Mouse (Mus musculus): ENCODE results near the gene Tlcd2.

The Tlcd2 gene

DNA sequence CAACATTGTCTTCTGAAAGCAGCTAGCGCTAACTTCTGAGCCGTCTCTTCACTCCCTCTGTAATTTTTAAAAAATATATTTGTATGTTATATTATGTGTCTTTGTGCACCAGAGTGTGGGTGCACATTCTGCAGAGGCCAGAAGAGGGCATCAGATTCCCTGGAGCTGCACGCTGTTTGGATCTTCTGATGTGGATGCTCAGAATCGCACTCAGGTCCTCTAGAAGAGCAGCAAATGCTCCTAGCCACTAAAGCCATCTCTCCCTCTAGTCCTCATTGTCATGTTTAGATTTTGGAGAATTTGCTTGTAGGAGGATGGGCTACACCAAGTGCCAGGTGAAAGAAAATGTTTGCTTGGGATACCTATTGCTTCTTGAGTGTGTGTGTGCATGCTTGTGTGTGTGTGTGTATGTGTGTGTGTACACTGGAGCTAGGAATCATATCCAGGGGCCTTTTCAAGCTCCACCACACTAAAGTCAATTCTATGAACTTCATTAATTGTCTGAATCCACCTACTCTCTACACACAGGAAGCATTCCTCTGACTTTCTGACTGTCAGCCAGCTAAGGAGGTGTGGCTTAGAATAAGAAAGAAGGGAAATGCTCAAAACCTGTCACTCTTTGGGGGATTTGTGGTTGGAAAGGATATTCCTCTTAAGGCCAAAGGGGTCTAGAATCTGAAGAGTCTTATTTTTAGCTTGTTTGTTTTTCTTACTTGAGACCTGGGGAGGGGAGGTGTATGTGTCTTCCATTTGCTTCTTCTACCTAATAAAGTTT is 5.4 kb downstream of the Tlcd2 start:
- DNase-seq (ENCODE audit: low spot score in 2 of 2) = no peak

DNA sequence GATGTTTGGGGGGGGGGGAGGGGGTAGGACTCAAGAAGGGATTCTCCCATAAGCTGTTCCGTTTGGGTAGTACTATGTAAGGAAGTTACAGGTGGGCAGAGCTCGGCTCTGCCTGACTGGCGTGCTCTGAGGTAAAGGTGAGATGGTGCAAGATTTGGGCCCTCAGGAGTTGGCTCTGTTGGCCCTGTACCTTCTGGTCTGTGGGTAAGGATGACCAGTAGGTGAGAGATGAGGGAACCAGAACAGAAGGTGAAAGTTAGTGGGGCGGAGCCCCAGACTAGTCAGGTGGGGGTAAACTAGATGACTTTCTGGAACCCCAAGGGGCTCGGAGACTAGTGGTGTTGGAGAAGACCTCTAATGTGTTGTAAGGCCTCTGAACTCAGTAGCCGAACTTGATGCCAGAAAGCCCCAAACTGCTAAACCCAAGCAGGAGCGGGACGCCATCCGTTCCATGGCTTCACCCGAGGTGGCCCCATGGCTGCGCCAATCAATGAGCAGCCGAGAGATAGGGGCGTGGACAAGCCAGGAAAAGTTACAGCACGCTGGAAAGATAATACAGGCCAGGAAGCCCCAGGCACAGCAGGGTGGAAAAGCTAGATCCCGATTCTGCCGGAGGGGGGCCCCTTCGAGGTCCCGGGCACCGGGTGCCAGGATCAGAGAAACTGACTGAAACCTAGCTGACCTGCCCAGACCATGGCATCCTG is 6.1 kb downstream of the Tlcd2 start:
- DNase-seq (ENCODE audit: low spot score in 2 of 2) = peak; percentile 56 to 78

DNA sequence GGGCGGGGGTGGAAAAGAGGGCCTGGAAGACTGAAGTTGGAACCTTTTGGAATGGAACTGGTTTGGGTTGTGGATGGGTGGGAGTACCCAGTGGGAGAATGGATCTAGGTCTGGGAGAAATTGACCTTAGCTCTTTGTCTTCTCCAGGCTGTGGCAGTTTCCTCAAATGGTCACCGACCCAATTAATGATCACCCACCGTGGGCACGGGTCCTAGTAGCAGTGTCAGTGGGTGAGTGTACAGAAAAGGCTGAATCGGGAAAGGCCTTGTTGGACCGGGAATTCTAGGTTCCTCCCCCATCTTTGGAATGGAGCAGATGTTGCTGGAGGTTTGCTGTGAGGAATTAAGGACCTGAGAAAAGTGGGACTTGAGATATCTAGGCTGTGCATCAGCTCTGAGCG is 6.9 kb downstream of the Tlcd2 start:
- no peak for DNase-seq (ENCODE audit: low spot score in 2 of 2)

DNA sequence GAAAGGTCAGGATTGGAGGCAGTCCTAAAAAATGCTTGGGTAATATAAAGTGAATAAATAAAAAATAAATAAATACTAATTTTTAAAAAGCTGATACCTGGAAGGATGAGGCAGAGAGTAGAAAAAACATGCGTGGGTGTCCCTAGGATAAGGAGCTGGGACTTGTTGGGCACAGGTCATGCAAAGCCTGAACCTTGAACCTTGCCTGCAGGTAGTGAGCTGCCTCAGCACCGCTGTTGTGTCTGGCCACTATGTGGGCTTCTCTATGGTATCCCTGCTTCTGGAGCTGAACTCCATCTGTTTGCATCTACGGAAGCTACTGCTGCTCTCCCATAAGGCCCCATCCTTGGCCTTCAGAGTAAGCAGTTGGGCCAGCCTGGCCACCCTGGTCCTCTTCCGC is 7.7 kb downstream of the Tlcd2 start:
- DNase-seq (ENCODE audit: low spot score in 2 of 2) = no peak

DNA sequence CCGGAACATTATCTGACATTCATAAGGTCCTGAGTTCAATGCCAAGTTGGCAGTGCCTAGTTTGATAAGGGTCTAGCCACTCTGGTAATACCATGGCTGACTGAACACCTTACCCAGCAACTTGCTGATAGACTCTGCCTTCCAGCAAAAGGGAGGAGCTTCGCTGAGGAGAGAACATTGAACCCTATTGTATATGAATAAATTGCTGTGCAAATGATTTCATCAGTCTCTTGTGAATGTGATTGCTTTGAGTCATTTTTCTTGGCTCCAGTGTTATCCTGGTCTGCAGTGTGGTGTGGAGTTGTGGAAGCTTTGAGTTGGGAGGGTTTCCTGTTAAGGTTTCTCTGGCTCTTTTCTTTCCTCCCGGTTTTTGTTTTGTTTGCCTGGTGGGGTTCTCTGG is 9.2 kb downstream of the Tlcd2 start:
- DNase-seq (ENCODE audit: low spot score in 2 of 2) = no peak

DNA sequence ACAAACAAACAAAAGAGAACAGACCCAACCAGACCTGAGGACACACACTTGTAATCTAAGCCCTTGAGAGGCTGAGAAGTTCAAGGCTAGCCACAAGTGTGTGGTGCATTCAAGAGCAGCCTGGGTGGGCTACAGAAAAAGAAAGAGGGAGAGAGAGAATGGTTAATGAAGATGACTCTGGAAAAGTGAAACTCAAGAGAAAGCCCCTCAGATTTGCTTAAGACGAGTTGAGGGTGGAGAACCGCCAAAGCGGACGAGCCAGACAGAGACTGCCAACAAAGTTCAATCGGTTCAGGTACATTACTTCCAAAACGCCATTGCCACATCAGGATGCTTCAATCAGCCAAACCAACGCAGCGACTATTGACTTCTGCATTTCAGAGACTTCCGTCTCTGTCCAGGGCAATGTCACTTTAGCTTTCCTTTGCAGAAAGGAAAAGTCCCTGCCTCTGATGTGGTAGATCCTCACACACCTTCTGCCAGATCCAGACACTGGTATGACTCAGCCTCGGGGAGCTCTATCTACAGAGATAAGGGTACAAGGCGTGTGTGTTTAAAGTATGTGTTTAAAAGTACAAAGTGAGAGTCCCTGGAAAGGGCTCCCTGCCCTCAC is 11.1 kb downstream of the Tlcd2 start:
- DNase-seq (ENCODE audit: low spot score in 2 of 2) = no peak

DNA sequence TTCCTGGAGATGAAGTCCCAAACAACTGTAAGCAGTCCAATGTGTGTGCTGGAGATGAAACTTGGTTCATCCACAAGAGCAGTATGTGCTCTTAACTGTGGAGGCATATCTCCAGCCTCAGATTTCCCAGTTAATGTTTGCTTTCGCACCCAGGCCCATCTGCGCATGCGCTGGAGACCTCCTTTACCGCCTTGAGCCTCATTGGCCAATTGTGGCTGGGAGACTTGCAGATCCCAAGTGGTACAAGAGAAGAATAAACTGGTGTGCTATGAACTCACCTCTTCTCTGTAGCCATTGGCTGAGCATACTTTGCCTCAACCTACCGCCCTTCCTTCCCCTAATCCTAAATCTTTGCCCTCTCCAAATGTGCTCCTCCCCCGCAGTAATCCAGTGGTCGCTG is 11.9 kb downstream of the Tlcd2 start:
- DNase-seq (ENCODE audit: low spot score in 2 of 2) = no peak

DNA sequence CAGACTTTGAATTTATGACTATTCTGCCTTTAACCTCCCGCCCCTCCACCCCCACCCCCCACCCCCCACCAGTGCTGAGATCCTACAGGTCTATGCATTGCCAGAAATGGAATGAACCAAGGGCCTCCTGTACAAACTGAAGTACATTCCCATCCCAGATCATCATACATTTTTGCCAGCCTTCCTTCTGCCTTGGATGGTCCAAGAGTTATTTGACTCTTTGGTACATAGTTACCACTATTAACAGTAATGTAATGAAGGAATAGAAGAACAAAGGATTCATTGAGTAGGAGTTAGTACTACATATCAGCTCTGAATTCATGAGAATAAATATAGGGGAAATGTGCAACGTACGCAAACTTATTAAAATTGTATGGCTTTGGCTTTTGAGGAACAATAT is 24.7 kb downstream of the Tlcd2 start:
- DNase-seq (ENCODE audit: low spot score in 2 of 2) = no peak

DNA sequence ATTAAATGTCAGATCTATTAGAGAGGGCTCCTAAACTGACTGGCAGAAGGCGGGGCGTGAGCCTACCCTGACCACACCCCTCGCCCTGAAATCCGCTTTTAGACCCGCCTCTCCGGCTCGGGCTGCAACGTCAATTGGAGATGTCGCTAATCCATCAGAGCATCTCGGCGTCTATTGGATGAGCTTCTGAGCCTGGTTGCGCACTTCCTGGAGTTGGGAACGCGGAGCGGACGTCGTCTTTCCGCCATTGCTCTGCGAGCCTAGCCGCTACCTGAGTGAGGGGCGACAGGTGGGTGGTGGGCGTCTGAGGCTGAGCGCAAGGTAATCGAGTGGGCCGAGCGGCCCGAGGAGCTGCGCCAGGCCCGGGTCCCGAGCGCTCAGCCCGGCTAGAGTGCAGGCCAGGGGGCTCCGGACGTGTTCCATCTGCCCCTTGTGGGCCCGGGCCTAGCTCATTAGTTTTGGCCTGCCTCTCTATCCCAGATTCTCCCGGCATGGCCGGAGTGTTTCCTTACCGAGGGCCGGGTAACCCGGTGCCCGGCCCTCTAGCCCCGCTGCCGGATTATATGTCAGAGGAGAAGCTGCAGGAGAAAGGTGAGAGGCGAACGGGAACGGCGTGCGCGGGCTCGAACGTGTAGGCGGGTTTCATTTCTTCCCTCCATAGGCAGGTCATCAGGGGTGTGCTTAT is 25.2 kb downstream of the Tlcd2 start, which contains the start of gene Prpf8:
TSS of gene Prpf8 (plus strand) at position 216 of the 685 bp plus-strand sequence.
- peak; percentile 97 for DNase-seq (ENCODE audit: low spot score in 2 of 2)

DNA sequence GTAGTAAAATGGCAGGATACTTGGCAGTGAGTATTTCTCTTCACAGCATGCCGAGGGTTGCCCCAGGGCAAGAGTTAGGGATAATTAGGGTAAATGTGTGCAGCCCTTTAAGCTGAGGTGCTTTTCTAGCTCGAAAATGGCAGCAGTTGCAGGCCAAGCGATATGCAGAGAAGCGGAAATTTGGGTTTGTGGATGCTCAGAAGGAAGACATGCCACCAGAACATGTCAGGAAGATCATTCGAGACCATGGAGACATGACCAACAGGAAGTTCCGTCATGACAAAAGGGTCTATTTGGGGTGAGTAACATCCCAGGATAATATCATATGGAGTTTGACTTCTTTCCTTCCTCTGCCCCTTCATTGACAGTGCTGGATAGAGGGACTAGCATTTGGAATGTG is 26.0 kb downstream of the Tlcd2 start:
- DNase-seq (ENCODE audit: low spot score in 2 of 2) = no peak

DNA sequence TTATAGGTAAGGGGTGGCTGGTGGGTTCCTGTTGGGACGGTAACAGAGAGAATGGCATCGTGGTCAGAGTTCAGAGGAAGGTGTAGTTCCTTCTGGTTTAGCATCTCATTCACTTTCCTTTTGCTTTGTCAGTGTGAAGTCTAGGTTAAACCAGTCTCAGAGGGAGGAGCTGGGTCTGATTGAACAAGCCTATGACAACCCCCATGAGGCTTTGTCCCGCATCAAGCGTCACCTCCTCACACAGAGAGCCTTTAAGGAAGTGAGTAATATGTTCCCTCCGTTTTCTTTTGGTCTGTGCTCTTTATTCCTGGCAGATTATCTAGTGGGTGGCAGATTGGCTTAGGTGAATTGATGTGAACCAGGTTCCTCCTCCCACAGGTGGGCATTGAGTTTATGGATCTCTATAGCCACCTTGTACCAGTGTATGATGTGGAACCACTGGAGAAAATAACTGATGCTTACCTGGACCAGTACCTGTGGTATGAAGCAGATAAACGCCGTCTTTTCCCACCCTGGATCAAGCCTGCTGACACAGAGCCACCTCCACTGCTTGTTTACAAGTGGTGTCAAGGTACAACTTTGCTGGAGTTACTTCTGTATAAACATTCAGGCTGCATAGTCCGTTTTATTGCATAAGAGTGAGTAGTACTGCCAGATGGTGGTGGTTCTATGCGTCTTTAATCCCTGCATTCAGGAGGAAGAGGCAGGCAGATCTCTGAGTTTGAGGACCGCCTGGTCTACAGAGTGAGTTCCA is 33.0 kb downstream of the Tlcd2 start:
- no peak for DNase-seq (ENCODE audit: low spot score in 2 of 2)

DNA sequence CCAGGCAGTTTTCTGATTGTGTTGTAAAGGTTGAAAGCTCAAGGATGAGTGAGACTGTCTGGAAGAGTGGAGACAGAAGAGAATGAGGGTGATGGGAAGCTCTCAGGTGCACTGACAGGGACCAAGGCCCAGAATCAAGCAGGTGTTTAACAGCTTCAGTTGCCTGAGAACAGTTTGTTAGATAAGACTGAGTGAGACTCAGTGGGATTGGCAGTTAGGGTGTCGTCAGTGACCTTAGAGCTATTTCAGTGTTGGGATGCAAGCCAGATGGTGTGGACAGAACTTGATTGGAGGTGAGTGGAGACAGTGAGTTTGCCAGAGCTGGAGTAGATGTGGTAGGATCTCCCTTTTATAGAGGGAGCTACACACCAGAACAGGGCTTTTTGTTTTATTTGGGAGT is 36.6 kb downstream of the Tlcd2 start:
- DNase-seq (ENCODE audit: low spot score in 2 of 2) = no peak

DNA sequence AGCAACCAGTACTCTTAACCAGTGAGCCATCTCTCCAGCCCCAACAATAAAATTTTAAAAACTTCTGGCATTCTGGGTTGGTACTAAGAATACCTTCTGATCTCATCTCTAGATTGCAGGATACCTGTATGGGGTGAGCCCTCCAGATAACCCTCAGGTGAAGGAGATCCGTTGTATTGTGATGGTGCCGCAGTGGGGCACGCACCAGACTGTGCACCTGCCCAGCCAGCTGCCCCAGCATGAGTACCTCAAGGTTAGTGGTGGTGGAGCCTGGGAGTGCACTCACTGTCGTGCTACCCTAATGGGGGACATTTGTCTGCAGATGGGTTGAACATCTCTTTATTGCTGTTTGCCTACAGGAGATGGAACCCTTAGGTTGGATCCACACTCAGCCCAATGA is 46.6 kb downstream of the Tlcd2 start:
- DNase-seq (ENCODE audit: low spot score in 2 of 2) = no peak

DNA sequence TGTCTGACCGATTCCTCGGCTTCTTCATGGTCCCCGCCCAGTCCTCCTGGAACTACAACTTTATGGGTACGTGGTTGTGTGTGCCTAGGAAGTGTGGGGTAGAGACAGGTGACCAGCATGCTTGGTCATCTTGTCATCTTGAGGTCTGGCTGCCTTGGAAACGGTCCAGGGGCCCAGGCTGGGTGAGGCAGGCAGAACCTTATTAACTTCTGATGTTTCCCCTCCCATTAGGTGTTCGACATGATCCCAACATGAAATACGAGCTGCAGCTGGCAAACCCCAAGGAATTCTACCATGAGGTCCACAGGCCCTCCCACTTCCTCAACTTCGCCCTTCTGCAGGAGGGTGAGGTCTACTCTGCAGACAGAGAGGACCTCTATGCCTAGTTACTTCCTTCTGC is 47.4 kb downstream of the Tlcd2 start:
- no peak for DNase-seq (ENCODE audit: low spot score in 2 of 2)

DNA sequence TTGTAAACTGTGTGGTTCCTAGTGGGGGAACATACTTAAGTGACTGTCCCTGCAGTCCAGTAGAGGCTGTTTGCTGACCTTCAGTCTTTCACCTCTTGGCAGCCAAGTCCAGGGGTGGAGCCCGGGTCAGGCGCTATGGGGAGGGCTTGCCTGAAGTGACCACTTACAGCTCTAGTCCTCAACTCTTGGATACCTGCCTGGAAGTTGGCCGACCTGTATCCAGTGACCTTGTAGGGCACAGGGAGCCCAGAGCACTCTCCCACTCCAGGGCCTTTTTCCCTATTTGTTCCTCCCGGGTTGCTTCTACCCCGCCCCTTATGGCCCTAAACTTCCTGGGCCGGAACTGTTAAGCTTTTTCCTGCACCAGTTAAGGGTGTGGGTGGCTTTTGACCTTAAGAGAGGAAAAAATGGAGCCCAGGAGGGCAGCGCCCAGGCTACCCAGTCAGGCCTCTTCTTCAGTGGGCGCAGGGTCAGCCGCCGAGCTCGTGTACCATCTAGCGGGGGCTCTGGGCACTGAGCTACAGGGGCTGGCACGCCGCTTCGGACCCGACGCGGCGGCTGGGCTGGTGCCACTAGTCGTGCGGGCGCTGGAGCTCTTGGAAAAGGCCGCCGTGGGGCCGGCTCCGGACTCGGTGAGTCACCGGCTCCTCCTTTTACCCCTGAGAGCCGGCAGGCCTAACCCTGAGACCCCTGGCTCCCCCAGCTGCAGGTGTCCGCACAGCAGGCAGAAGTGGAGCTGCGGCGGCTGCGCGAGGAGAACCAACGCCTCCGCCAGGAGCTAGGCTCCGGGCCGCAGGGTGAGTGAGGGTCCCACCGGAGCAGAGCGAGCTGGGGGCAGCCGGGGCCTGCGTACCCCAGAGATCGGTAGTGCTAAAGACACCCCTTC is 48.5 kb downstream of the Tlcd2 start, which contains the start of gene Rilp:
TSS of gene Rilp (plus strand) at position 354 of the 886 bp plus-strand sequence.
- DNase-seq (ENCODE audit: low spot score in 2 of 2) = peak in 1 of 2 experiments; percentile 57

DNA sequence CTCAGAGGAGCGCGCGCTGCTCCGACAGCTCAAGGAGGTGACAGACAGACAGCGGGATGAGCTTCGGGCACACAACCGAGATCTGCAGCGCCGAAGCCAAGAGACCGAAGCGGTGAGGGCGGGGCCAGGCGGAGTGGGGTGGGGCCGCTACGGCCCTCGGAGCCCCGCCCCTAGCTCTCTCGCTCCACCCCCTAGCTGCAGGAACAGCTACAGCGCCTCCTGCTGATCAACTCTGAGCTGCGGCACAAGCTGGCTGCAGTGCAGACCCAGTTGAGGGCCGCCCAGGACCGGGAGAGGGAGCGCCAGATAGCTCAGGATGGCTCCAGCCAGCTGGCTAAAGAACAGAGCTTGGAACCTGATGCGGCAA is 49.1 kb downstream of the Tlcd2 start:
- DNase-seq (ENCODE audit: low spot score in 2 of 2) = peak; percentile 95 to 98

DNA sequence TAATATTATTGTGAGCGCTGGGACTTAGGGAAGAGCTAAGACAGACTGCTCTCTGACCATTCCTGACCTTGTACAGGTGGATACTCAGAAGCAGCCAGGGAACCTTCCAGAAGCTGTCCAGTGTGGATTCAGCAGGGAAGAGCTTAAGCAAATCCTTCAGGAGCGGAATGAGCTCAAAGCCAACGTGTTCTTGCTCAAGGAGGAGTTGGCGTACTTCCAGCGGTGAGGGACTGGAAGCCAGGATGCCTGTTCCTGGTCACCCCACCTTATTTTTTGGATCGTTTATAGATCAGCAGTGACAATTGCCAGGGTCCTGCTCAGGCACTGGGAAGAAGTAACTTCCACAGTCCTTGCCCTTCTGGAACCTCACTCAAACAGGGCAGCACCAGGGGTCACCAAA is 49.7 kb downstream of the Tlcd2 start:
- DNase-seq (ENCODE audit: low spot score in 2 of 2) = no peak

DNA sequence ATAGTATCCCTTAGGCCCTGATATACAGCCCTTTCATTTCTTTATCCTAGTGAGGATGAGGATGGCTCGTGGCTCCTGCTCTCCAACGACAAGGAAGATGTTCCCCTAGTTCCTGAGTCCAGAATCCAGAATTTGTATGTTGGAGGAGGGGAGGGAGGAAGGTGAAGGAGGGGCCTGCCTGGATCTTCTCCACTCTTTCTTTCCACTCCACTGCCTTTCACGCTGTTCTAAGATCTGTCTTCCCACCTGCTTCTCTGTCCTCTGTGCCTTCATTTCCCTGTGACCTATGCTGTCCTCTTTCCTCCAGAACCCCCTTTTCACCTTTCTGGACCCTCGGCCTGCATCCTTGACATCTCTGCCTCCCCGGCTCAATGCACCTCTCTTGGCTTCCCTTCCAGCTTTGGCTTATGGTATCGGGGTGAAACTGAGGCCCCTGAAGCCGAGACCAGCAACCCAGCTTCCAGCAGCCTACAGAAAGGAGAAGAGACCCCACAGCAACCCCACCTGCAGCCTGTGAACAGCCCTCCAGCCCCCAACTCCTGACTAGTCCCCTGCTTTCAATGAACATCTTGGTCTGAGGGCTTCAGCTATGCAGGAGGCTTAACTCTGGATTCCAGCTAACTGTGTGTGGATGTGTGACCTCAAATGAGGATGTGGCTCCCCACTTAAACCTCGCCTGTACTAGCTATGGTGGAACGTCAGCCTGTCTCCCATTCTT is 50.9 kb downstream of the Tlcd2 start:
- no peak for DNase-seq (ENCODE audit: low spot score in 2 of 2)

DNA sequence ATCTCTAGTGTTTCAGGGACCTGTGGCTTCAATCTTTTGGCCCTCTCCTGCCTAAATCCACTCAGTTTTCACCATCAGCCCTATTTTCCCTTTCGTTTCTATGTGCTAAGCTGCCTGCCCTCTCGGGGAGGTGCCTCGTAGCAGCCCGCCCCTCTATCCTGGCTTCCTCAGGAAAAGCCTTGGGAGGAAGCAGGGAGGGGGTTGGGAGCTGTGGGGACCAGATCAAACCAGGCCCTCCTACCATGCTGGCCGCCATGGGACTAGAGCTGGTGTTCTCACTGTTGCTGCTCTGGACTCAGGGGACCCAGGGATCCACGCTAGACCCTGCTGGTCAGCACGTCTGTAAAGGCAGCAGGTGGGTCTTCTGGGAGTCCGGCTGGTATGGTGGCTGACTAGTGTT is 51.8 kb downstream of the Tlcd2 start, which contains the start of gene Scarf1:
TSS of gene Scarf1 (plus strand) at position 205 of the 400 bp plus-strand sequence.
- no peak for DNase-seq (ENCODE audit: low spot score in 2 of 2)

DNA sequence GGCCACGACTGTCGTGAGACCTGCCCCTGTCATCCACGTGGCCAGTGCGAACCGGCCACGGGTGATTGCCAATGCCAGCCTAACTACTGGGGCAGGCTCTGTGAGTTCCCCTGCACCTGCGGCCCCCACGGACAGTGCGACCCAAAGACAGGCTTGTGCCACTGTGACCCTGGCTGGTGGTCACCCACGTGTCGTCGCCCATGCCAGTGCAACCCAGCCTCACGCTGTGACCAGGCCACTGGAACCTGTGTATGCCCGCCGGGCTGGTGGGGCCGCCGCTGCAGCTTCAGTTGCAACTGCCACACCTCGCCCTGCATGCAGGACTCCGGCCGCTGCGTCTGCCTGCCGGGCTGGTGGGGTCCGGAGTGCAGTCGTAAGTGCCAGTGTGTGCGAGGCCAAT is 53.7 kb downstream of the Tlcd2 start:
- peak in 1 of 2 experiments; percentile 63 for DNase-seq (ENCODE audit: low spot score in 2 of 2)

All from spleen, postnatal 4 days (tissue).